Mouse (Mus musculus) liver, embryonic 14.5 days (tissue): ENCODE measurements around the gene Arhgap10.

ENCODE experiments used
- CTCF ChIP-seq: IDR thresholded peaks from 2 replicates; pipeline ENCODE4 v1.5.1; 2016; ENCODE audit warnings: antibody characterized with exemption, low read depth, control low read depth
- EP300 ChIP-seq: IDR thresholded peaks from 2 replicates; pipeline ENCODE4 v1.6.1; 2016; ENCODE audit warnings: antibody characterized with exemption, low read depth

DNA sequence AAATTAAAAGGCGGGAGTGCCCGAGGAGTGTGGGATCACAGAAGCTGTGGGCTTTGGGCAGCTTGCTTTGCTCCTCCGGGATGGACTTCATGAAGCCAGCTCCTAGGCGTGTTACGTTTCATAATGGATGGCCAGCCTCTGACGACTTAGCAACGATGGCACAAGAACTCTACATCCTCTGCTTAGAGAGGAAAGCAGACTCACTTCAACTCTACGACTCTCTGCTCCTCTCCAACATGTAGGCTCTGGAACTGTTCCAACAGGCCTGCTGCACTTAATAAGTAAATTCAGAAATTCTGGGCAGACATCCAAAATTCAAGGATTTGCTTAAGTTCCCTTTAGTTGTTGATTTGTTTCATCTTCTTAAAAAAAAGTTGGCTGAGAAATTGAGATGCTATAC lies 303.1 kb downstream of the Arhgap10 start:
- TF ChIP-seq CTCF (no peak), EP300 (no peak)
